Mouse (Mus musculus) adrenal gland, adult 8-10 months (tissue): ENCODE measurements around the gene Sestd1. TPM values are rescaled to one million over a fixed set of nuclear protein-coding genes. Genes with fewer than 3 reads are reported as not detected.

ENCODE experiments used
- DNase-seq: peaks from one replicate; pipeline ENCODE4 v3.0.0; 2022
- total RNA-seq, 4 experiments: library from RNA; stranded (reverse); gene quantifications; 2 replicates each; pipeline ENCODE4 v1.2.4; 2022

The Sestd1 gene
- total RNA-seq, 4 experiments from 2014 or later, result 18.8 to 23.2 (median 20.4) TPM

DNA sequence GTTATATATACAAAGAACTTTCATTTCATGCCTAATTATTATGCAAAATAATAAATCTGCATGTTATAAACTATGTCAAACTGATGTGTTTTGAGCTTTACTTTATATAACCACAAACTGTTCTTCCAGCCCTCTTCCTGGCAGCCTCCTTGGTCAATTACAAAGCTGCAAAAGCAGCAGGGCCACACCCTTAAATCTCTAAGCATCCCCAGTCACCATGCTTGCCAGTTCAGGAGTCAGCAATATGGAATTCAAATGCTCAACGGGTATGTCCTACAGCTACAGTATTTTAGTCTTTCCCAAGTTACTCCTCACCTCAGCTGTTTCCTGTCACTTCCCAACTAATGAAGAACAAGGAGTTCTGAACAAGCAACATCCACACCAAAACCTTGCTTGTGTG, 10.3 kb downstream of the Sestd1 start:
- DNase-seq, result no peak

DNA sequence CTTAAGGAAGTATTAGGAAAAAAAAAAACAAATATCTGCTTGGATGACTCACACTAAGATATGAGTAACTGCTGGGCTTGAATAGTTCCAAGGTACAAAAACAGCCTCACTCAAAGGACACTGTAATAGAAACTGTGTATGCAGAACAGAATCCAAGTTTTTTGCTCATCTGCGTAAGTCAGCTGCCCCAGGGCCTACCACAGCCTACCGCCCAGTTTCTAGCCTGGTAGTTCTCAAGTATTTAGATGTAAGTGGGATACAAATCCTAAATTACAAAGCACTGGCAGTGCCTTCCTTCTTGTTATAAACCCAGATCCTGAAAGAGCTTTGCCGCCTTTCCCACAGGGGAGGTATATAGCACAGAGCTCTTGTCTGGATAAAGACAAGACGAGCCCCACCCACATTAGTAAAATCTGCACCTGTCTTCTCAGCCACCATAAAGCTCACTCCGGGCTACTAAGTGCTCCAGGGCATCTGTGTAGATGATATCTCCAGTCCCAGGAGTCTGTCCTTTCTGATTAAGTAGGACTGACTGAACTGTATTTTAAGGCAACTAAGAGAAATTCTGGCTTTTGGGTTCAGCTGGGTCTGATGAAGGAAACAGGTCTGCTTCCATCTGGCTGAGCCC, 11.7 kb downstream of the Sestd1 start:
- DNase-seq, result no peak

DNA sequence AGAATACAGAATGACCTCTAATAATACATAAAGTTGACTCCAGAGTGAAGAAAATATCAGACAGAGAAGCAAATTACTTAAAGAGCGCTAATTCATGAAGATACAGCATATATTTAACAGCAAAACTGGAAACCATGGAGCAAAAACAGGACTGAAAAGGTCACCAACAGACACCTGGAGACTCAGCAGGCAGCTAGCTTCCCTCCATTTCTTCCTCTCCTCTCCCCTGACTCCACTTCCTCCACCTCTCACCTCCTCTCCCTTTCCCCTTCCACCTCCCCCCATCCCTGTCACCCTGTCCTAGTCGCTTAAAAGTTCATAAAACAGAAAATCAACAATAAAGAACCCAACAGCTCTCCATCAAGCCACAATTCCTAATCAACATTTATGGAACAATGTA, 13.5 kb downstream of the Sestd1 start:
- no peak for DNase-seq

DNA sequence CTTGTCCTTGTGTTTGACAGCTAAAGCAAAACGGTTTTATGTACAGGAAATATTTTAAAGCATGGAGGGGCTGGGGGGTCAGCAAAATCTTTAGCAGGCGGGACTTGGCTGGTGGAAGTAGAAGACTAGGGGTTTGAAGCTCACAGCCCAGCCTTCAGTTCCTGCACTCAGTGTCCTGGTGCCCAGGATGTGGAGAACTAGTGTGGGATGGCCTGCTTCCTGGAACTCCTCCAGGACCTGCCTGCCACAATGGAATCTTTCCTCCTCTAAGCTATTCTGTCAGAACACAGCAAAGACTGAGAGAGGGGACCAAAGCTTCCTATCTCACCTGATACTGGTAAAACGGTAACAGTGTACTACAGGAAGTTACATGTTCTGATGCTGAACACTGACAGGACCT, 14.4 kb downstream of the Sestd1 start:
- DNase-seq, result no peak

DNA sequence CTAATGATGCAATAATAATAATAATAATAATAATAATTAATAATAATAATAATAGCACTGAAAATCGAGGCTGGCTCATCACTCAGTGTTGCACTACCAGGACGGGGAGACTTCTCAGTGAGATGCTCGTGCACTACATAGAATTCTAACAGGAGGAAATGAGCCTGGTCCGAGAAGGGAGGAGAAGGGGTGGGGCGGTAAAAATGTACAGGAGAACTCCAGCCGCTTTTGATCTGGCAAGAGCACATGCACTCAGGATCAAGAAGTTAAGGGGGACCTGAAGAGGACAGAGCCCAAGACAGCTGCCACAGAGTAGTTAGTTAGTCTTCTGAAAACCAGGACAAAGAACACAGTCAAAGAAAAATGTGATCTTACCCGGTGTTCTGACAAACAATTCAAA, 15.1 kb downstream of the Sestd1 start:
- DNase-seq, result no peak

GRCm38 (mm10) chr2:77264550-77264949, 15.8 kb downstream of the Sestd1 start:
- DNase-seq, result no peak

DNA sequence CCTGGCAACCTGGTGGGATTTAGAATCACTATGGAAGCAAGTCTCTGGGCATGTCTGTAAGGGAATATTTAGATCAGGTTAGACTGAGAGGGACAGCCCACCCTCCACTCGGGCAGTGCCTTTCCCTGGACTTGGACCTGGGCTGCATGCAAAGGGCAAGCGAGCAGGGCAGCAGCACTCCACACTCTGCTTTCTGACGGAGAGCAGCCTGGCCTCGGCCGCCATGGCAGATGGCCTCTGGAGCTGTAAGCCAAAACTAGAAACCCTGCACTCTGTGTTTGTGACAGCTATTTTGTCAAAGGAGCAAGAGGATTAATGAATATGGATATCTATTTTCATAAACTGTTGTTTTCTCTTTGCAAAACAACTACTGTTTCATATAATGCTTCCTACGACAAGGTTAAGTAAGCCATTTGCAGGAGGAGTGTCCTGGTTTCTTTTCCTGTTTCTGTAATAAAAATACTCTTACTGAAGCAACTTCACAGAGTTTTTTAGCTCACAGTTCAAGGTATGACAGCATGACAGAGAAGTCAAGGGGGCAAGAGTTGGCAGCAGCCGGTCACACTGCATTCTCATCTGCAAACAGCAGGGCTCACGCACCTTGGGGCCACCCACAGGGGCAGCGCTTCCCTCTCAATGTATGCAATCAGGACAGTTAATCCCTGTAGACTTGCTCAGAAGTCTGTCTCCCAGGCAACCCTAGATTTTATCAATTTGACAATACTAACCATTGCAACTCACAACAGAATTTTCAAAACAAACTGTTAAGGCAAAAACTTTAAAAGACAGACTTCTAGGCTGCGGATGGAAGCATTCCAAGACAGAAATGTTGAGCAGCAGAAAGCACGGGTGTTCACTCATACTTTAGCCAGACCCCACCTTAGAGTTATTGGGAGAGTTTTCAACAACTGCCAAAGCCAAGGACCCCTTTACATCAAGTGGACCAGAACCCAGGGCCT, 16.6 kb downstream of the Sestd1 start:
- no peak for DNase-seq

DNA sequence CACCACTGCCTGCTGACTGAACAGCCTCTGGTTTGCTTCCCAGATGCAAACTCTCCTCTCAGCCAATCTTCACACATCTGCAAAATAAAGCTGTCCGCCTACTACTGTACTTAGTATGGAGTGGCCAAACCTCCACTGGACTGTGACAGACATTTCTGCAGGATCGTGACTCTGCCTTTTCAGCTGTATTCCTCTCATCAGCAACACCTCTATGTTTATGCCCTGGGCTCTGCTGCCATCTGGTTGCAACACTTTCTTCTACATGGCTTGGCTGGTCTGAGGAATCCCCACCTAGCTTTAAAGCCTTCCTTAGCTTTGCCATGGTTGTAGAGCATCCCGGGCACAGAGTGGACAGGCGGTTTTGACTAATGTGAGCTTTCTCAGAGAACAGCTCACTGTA, 20.3 kb downstream of the Sestd1 start:
- DNase-seq, result no peak

DNA sequence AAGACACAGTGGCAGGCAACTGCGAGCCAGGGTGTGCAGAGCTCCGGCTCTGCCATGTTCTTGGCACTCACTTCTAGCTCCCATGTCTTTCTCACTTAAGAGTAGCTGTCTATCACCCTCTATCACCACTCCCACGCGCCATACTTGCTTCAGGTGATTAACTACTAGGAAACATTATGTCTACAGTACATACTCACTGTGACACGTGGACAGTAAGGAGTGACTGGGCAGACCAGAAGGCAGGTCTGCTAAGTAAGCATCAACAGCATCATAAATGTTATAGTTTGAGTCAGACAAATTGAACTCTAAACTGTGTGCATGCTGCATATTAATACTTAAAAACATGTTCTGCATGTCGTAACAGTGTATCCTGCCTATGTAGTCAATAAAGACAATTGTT, 27.2 kb downstream of the Sestd1 start:
- no peak for DNase-seq

DNA sequence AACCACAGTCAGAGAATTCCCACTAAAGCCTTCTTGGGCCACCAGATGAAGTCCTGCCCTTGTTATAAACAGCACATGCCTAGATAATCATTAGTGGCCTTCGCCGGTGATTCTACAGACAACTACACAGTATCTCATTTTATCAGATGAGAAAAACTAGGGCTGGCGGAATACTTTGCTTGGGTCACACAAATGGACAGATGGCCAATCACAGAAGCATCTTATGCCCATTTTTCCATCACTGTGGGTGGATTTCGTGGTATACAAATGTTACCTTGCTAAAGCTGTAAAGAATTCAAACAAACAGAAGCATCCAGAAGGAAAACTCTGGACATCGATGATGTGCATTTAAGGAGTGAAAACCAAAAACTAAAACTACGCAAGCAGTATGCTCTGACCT, 28.7 kb downstream of the Sestd1 start:
- no peak for DNase-seq

GRCm38 (mm10) chr2:77249771-77250681, 30.4 kb downstream of the Sestd1 start:
- DNase-seq, result no peak

- no peak for DNase-seq
Measured at GRCm38 (mm10) chr2:77248416-77248815, 32.0 kb downstream of the Sestd1 start.

DNA sequence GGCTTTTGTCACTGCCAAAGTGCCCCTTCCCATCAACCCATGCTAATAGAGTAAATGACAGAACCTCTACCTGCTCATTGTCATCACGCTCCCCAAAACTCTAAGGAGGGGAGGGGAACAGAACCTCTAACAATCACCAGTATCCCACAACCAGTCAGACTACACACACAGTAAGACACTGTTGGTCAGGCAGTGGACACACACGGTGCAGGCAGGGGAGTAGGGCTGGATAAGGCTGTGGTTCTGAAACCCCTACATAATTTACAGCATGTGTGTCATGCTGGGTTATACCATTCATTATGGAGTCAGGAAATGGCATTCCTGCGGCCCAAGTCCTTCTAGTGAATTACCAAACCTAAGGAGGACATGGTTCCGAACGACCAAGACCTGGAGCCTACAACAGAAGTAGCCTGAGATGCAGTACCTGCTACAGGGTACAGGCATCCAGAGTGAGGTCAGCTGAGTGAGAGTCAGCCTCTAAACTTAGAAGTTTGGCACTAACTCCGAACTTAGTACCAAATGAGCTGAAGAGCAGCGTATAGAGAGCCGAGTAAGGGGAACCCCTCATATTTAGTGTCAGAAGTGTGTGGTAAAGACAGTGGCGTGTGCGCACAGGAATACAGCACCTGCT, 33.1 kb downstream of the Sestd1 start:
- DNase-seq, result no peak

DNA sequence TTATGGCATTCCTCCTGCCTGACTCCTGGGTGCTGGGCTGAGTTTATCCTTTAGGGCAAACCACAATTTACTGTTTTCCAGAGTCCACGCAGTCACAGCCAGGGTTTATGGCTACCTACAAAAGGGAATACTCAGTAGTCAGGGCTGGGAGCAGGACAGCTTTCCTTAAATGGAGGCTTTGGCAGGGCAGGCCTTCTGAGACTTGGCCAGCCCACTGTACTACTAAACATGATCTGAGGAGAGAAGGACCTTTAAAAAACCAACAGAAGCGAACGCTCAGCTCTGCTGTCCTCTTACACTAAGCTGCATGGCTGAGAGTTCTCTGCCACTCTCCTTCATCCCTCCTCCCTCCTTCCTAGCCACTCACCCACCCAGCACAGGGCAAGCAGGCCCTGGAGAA, 34.6 kb downstream of the Sestd1 start:
- no peak for DNase-seq

DNA sequence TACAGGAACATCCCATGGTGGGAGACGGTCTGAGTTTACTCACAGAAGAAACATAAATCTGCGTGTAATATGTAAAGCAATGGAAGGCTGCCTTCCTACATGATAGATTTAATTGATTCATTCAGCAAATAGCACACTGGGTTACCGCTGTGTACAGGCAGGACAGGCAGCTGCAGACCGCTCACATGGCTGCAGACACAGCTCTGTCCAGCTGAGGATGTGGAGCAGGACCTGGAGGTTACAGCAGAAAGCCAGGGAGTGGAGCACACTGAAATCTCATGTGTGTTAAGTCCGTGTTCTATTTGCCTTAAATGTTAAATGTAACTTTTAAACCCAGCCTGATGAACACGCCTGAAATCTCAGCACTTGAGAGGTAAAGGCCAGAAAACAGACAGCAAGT, 38.1 kb downstream of the Sestd1 start:
- no peak for DNase-seq

DNA sequence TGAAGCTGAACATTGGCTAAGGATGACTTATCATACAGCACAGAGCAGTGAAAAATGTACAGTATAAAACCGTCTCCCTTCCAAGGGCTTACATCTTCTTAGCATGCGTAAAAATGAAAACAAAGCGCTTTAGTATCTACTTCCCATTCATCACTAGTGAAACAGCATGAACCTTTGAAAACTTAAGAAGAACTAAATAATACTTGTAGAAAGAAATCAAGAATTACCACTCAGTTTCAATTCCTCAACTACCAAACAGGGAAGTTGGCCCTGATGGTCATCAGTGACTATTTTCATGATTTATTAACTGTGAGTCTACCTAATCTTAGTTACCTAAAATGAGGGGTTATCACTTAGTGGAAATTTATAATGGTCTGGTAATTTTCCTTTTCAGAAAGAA, 41.8 kb downstream of the Sestd1 start:
- DNase-seq, result no peak

- no peak for DNase-seq
Measured at GRCm38 (mm10) chr2:77238046-77238445, 42.3 kb downstream of the Sestd1 start.

- DNase-seq, result no peak
Measured at GRCm38 (mm10) chr2:77236860-77237259, 43.5 kb downstream of the Sestd1 start.

DNA sequence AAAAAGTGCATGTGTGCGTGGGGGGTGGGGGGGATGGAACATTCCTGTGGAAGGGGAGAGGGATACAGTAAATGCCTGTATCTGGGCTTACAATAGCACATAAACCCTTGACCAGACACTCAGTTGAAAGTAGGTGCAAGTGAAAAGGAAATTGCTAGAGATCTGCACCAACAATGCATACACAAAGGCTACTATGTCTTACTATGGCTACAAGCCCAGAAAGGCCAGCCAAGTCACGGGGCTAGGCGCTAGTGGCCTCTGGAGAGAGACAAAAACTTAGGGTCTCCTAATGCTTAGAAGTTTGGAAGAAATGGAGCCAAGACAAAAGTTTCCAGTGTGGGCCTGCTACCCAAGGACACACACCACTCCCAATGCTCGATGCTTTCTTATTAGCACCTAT, 44.5 kb downstream of the Sestd1 start:
- DNase-seq, result no peak

DNA sequence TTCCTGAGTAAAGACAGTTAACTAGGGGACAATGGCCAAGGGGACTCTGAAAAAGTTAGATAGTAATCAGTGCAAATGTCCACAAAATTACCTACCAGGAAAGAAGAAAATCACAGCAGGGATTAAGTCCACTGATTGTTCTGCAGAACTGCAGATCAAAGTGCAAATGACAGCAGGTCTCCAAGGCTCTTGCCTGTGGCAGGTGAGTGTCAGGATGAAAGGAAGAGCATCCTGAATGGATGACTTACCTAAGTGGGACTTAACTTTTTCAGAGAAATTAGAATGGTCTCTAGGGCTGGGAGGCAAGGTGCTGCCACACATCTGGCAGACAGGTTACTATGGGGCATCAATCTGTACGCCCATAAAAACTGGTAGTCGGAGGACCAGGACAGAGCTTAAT, 47.8 kb downstream of the Sestd1 start:
- no peak for DNase-seq

DNA sequence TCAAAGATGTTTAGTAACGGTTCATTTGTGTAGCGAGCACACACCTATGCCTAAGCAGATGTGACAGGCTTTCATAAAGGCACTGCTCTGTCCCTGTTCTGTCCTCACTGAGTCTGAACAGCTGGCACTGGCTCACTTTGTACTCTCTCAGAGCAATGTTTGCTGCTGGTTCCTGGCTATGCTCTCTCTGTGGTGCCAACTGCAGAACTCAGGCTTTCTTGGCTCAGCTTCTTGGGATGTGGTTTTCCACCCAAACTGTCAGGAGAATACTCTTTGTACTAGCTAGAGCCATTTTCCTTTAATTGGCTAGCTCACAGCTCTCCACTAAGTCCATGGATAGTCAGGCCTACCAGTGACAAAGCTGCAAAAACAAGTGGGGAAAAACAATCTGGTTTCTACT, 59.4 kb downstream of the Sestd1 start:
- DNase-seq, result no peak

DNA sequence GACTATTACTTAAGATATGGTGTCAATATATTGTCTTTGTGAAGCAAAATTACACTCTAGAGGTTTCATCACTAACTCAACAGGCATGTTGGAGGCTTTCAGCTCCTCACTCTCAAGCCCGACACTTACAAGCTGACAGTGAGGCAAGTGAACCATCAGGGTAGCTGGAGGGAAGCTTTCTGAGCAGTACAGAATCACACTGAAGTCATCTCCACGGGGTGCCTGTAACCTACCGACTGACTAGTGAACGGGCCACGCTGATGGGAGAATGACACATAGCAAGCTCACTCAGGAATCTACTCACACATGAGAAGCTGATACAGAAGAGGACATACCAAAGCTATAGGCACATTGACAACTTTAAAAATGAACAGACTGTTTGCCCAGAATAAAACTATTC, 67.5 kb downstream of the Sestd1 start:
- DNase-seq, result no peak

- no peak for DNase-seq
Measured at GRCm38 (mm10) chr2:77206951-77207350, 73.4 kb downstream of the Sestd1 start.
